Mouse (Mus musculus): ENCODE data around the gene Herpud2. TPM values are rescaled to one million over a fixed set of nuclear protein-coding genes. Genes with fewer than 3 reads are reported as not detected.

Gene Herpud2
- polyA plus RNA-seq (2012; rRNA removed) = 16.8 and 31.0 TPM in 2 replicates

GRCm38 (mm10) chr9:25151611-25152241 lies at the start of gene Herpud2:
Herpud2 (minus strand) TSS chr9:25151820.

GRCm38 (mm10) chr9:25089122-25089521 lies 62.5 kb downstream of the Herpud2 start, which contains the start of gene Gm10181:
Gm10181 (plus strand) TSS chr9:25089422.

Other genes with a start within 250 kb of the Herpud2 start
- gene Gm10181, start 62.4 kb downstream of the Herpud2 start, polyA plus RNA-seq (2012; rRNA removed) = not detected in 2 replicates
- 0.57 and 1.1 TPM in 2 replicates for gene Sept7, start 100.6 kb upstream of the Herpud2 start, polyA plus RNA-seq (2012; rRNA removed)

All from stomach, adult 2 months (tissue).